Mouse (Mus musculus) limb, embryonic 12.5 days (tissue): Measurements from ENCODE around the gene Rnf6. TPM values are rescaled to one million over a fixed set of nuclear protein-coding genes. Genes with fewer than 3 reads are reported as not detected.

Source experiments
- ATAC-seq: fragments of 200-750 bp; cut with Nextera tagmentation; 2 replicates; pipeline ENCODE4 v1.8.0; 2017; ENCODE audit warnings: low read depth, moderate TSS enrichment; ENCODE audit not compliant: insufficient number of reproducible peaks, insufficient read depth, low FRiP score, low TSS enrichment
- H3K27ac ChIP-seq: fragments of 300-500 bp; sonication (generic); 2 replicates; pipeline ENCODE4 v1.5.1; 2016; ENCODE audit warnings: mild to moderate bottlenecking, moderate library complexity
- H3K27me3 ChIP-seq: fragments of 300-500 bp; sonication (generic); 2 replicates; pipeline ENCODE4 v1.6.1; 2016; ENCODE audit warnings: mild to moderate bottlenecking, moderate library complexity
- H3K36me3 ChIP-seq: fragments of 300-500 bp; sonication (generic); 2 replicates; pipeline ENCODE4 v1.6.1; 2016; ENCODE audit warnings: mild to moderate bottlenecking, moderate library complexity
- H3K4me1 ChIP-seq: fragments of 300-500 bp; sonication (generic); replicated peaks from 2 replicates; pipeline ENCODE4 v1.6.1; 2016
- H3K4me2 ChIP-seq: fragments of 300-500 bp; sonication (generic); 2 replicates; pipeline ENCODE4 v1.6.1; 2016; ENCODE audit warnings: mild to moderate bottlenecking, moderate library complexity
- H3K4me3 ChIP-seq: fragments of 300-500 bp; sonication (generic); replicated peaks from 2 replicates; pipeline ENCODE4 v1.5.1; 2016; ENCODE audit warnings: mild to moderate bottlenecking
- H3K9ac ChIP-seq: fragments of 300-500 bp; sonication (generic); replicated peaks from 2 replicates; pipeline ENCODE4 v1.6.1; 2016; ENCODE audit warnings: mild to moderate bottlenecking, moderate library complexity
- H3K9me3 ChIP-seq: fragments of 300-500 bp; sonication (generic); 2 replicates; pipeline ENCODE4 v1.6.1; 2016; ENCODE audit warnings: mild to moderate bottlenecking, moderate library complexity
- WGBS: fragments of 180-500 bp; shearing (Covaris S2); methylation state at CpG from one replicate; pipeline ENCODE4 v1.1.7; 2016; 5-methylcytosine and 5-hydroxymethylcytosine counted together
- polyA plus RNA-seq: library from polyadenylated mRNA; unstranded; fragments of >200 nt; fragmentation: Nextera tagmentation; extraction: Ambion mirVana; gene quantifications from 2 replicates; pipeline ENCODE4 v1.2.1, GENCODE M21; 2016

The Rnf6 gene
- polyA plus RNA-seq, 1 experiment from 2014 or later = 29.4 TPM

- Histone ChIP-seq H3K27ac (no peak overlapping the region), H3K9me3 (no peaks in the 10 kb centered on the region), H3K9ac (no peak overlapping the region), H3K27me3 (no peaks in the 10 kb centered on the region), H3K4me3 (no peak overlapping the region), H3K4me2 (no peak overlapping the region), H3K36me3 (peaks cover 4% of the 10 kb centered on the region; the same call in 1 of the 2 replicates), H3K4me1 (no peaks in the 10 kb centered on the region)
- ATAC-seq = no peak
- 97% methylated on average over 1 of the region's 1 CpGs for WGBS
Observed at GRCm38 (mm10) chr5:146246386-146246785, 25.0 kb upstream of the Rnf6 start.

GRCm38 (mm10) chr5:146245646-146246370 lies 24.5 kb upstream of the Rnf6 start:
- no peaks in the 10 kb centered on the region for H3K27me3 ChIP-seq
- 91% methylated on average over 7 of the region's 7 CpGs for WGBS
- H3K4me1 ChIP-seq = no peaks in the 10 kb centered on the region
- H3K4me3 ChIP-seq = no peak overlapping the region
- no peak overlapping the region for H3K4me2 ChIP-seq
- no peak for ATAC-seq
- no peak overlapping the region for H3K27ac ChIP-seq
- peaks cover 4% of the 10 kb centered on the region; the same call in 1 of the 2 replicates for H3K36me3 ChIP-seq
- no peaks in the 10 kb centered on the region for H3K9me3 ChIP-seq
- H3K9ac ChIP-seq = no peak overlapping the region

- Histone ChIP-seq H3K36me3 (peaks cover 4% of the 10 kb centered on the region; the same call in 1 of the 2 replicates), H3K4me3 (no peak overlapping the region), H3K27ac (no peak overlapping the region), H3K9me3 (no peaks in the 10 kb centered on the region), H3K4me2 (no peak overlapping the region), H3K9ac (no peak overlapping the region), H3K27me3 (no peaks in the 10 kb centered on the region), H3K4me1 (no peaks in the 10 kb centered on the region)
- 97% methylated on average over 4 of the region's 4 CpGs for WGBS
- ATAC-seq = no peak
Observed at GRCm38 (mm10) chr5:146245193-146245592, 23.8 kb upstream of the Rnf6 start.

GRCm38 (mm10) chr5:146241202-146241601 lies 19.8 kb upstream of the Rnf6 start:
- no peak overlapping the region for H3K4me3 ChIP-seq
- H3K9ac ChIP-seq = no peak overlapping the region
- H3K27ac ChIP-seq = no peak overlapping the region
- H3K9me3 ChIP-seq = no peaks in the 10 kb centered on the region
- H3K36me3 ChIP-seq = peaks cover 9% of the 10 kb centered on the region; the same call in 1 of the 2 replicates
- H3K4me1 ChIP-seq = no peaks in the 10 kb centered on the region
- H3K27me3 ChIP-seq = no peaks in the 10 kb centered on the region
- no peak for ATAC-seq
- 90% methylated on average over 3 of the region's 3 CpGs for WGBS
- H3K4me2 ChIP-seq = no peak overlapping the region

- no peaks in the 10 kb centered on the region for H3K4me1 ChIP-seq
- 83% methylated on average over 2 of the region's 2 CpGs for WGBS
- no peak overlapping the region for H3K9ac ChIP-seq
- H3K4me3 ChIP-seq = no peak overlapping the region
- no peaks in the 10 kb centered on the region for H3K9me3 ChIP-seq
- H3K36me3 ChIP-seq = peaks cover 11% of the 10 kb centered on the region; the same call in 1 of the 2 replicates
- H3K27ac ChIP-seq = no peak overlapping the region
- no peaks in the 10 kb centered on the region for H3K27me3 ChIP-seq
- no peak for ATAC-seq
- H3K4me2 ChIP-seq = no peak overlapping the region
Observed at GRCm38 (mm10) chr5:146240771-146241170, 19.4 kb upstream of the Rnf6 start.

- no peak for ATAC-seq
- 86% methylated on average over 10 of the region's 10 CpGs for WGBS
Observed at GRCm38 (mm10) chr5:146238274-146238673, 16.9 kb upstream of the Rnf6 start.

GRCm38 (mm10) chr5:146234336-146234735 lies 13.0 kb upstream of the Rnf6 start:
- Histone ChIP-seq H3K4me2 (no peak overlapping the region), H3K4me3 (no peak overlapping the region), H3K9ac (no peak overlapping the region), H3K27me3 (no peaks in the 10 kb centered on the region), H3K36me3 (peaks cover 13% of the 10 kb centered on the region; the same call in 1 of the 2 replicates), H3K27ac (no peak overlapping the region), H3K4me1 (peaks cover 21% of the 10 kb centered on the region), H3K9me3 (no peaks in the 10 kb centered on the region)
- WGBS = 78% methylated on average over 1 of the region's 1 CpGs
- ATAC-seq = no peak

More at GRCm38 (mm10) chr5:146238274-146238673, 16.9 kb upstream of the Rnf6 start:
- no peak overlapping the region for H3K4me2 ChIP-seq
- no peaks in the 10 kb centered on the region for H3K27me3 ChIP-seq
- H3K9ac ChIP-seq = no peak overlapping the region
- H3K4me3 ChIP-seq = no peak overlapping the region
- 0 out of 2 replicates have a peak, but pooled peaks cover 5% of the 10 kb centered on the region for H3K4me1 ChIP-seq
- peaks cover 13% of the 10 kb centered on the region; the same call in 1 of the 2 replicates for H3K36me3 ChIP-seq
- no peak overlapping the region for H3K27ac ChIP-seq
- no peaks in the 10 kb centered on the region for H3K9me3 ChIP-seq

GRCm38 (mm10) chr5:146232816-146233215 lies 11.5 kb upstream of the Rnf6 start:
- peaks cover 7% of the 10 kb centered on the region; the same call in 1 of the 2 replicates for H3K36me3 ChIP-seq
- H3K9ac ChIP-seq = no peak overlapping the region
- peak overlapping the region; percentile 88; the same call in 1 of the 2 replicates for H3K4me3 ChIP-seq

GRCm38 (mm10) chr5:146232056-146232675 lies 10.8 kb upstream of the Rnf6 start:
- H3K9ac ChIP-seq = peak overlapping the region; percentile 94
- WGBS = 44% methylated on average over 6 of the region's 6 CpGs
- peaks cover 5% of the 10 kb centered on the region; the same call in 1 of the 2 replicates for H3K36me3 ChIP-seq
- H3K4me3 ChIP-seq = peak overlapping the region; percentile 88
- peak overlapping the region; percentile 78 for H3K4me2 ChIP-seq
- H3K4me1 ChIP-seq = peaks cover 21% of the 10 kb centered on the region
- no peaks in the 10 kb centered on the region for H3K27me3 ChIP-seq
- H3K9me3 ChIP-seq = no peaks in the 10 kb centered on the region
- H3K27ac ChIP-seq = no peak overlapping the region
- no peak for ATAC-seq

More at GRCm38 (mm10) chr5:146232816-146233215, 11.5 kb upstream of the Rnf6 start:
- Histone ChIP-seq H3K9me3 (no peaks in the 10 kb centered on the region), H3K4me1 (peaks cover 21% of the 10 kb centered on the region), H3K4me2 (peak overlapping the region; percentile 78), H3K27me3 (no peaks in the 10 kb centered on the region), H3K27ac (no peak overlapping the region)
- ATAC-seq = no peak
- WGBS = 80% methylated on average over 11 of the region's 11 CpGs

- H3K27me3 ChIP-seq = no peaks in the 10 kb centered on the region
- peak overlapping the region; percentile 94 for H3K9ac ChIP-seq
- H3K4me1 ChIP-seq = peaks cover 21% of the 10 kb centered on the region
- peak overlapping the region; percentile 88 for H3K4me3 ChIP-seq
- no peaks in the 10 kb centered on the region for H3K9me3 ChIP-seq
- H3K27ac ChIP-seq = peak overlapping the region; percentile 98
- under 1% methylated on average over 19 of the region's 19 CpGs for WGBS
- 0 out of 2 replicates have a peak, but pooled peaks have one; percentile 1 for ATAC-seq
- H3K36me3 ChIP-seq = peaks cover 5% of the 10 kb centered on the region; the same call in 1 of the 2 replicates
- H3K4me2 ChIP-seq = peak overlapping the region; percentile 78
Observed at GRCm38 (mm10) chr5:146231655-146231996, 10.3 kb upstream of the Rnf6 start.

- under 1% methylated on average over 91 of the region's 102 CpGs for WGBS
- peak; percentile 89 for ATAC-seq
- Histone ChIP-seq H3K4me3 (peak within 1 kb of the TSS; percentile 88), H3K4me2 (peak within 1 kb of the TSS; percentile 78), H3K9me3 (no peaks in the 10 kb centered on the region), H3K27me3 (no peaks in the 10 kb centered on the region), H3K36me3 (peaks cover 5% of the 10 kb centered on the region; the same call in 1 of the 2 replicates), H3K9ac (peak within 1 kb of the TSS; percentile 94), H3K27ac (peak within 1 kb of the TSS; percentile 98), H3K4me1 (peaks cover 21% of the 10 kb centered on the region)
Observed at GRCm38 (mm10) chr5:146230864-146231654, 9.7 kb upstream of the Rnf6 start, which contains the start of gene Cdk8. Gene Cdk8, plus strand, starts transcription at chr5:146231230.
